Mouse (Mus musculus) hindbrain, embryonic 13.5 days (tissue): ENCODE results near the gene Gm11758. TPM values are rescaled to one million over a fixed set of nuclear protein-coding genes. Genes with fewer than 3 reads are reported as not detected.
"Not testable (repeated sequence)": the region's sequence is repeated elsewhere in the genome, so short reads cannot be mapped to it uniquely, and the experiment has no call there.

Experiments
- ATAC-seq: fragments of 200-750 bp; cut with Nextera tagmentation; 2 replicates; pipeline ENCODE4 v1.8.0; 2017; ENCODE audit warnings: moderate TSS enrichment; ENCODE audit not compliant: low FRiP score
- H3K27ac ChIP-seq: fragments of 300-500 bp; sonication (generic); 2 replicates; pipeline ENCODE4 v1.5.1; 2015; ENCODE audit warnings: inconsistent platforms, mild to moderate bottlenecking, moderate library complexity
- H3K27me3 ChIP-seq: fragments of 300-500 bp; sonication (generic); 2 replicates; pipeline ENCODE4 v1.6.1; 2015; ENCODE audit warnings: mild to moderate bottlenecking, inconsistent platforms
- H3K36me3 ChIP-seq: fragments of 300-500 bp; sonication (generic); 2 replicates; pipeline ENCODE4 v1.6.1; 2015; ENCODE audit warnings: mild to moderate bottlenecking, inconsistent platforms
- H3K4me1 ChIP-seq: fragments of 300-500 bp; sonication (generic); replicated peaks from 2 replicates; pipeline ENCODE4 v1.6.1; 2015; ENCODE audit warnings: inconsistent platforms
- H3K4me2 ChIP-seq: fragments of 300-500 bp; sonication (generic); 2 replicates; pipeline ENCODE4 v1.6.1; 2015; ENCODE audit warnings: inconsistent platforms, mild to moderate bottlenecking, moderate library complexity
- H3K4me3 ChIP-seq: fragments of 300-500 bp; sonication (generic); 2 replicates; pipeline ENCODE4 v1.5.1; 2015; ENCODE audit warnings: mild to moderate bottlenecking, inconsistent platforms
- H3K9ac ChIP-seq: fragments of 300-500 bp; sonication (generic); 2 replicates; pipeline ENCODE4 v1.6.1; 2015; ENCODE audit warnings: mild to moderate bottlenecking, inconsistent platforms
- H3K9me3 ChIP-seq: fragments of 300-500 bp; sonication (generic); 2 replicates; pipeline ENCODE4 v1.6.1; 2016; ENCODE audit warnings: inconsistent platforms
- WGBS: fragments of 180-500 bp; shearing (Covaris S2); methylation state at CpG from one replicate; pipeline ENCODE4 v1.1.7; 2015; 5-methylcytosine and 5-hydroxymethylcytosine counted together
- polyA plus RNA-seq: library from polyadenylated mRNA; unstranded; fragments of >200 nt; fragmentation: Nextera tagmentation; extraction: Ambion mirVana; gene quantifications from 2 replicates; pipeline ENCODE4 v1.2.1, GENCODE M21; 2015

Gene Gm11758
- polyA plus RNA-seq, result not detected in 2 replicates

DNA sequence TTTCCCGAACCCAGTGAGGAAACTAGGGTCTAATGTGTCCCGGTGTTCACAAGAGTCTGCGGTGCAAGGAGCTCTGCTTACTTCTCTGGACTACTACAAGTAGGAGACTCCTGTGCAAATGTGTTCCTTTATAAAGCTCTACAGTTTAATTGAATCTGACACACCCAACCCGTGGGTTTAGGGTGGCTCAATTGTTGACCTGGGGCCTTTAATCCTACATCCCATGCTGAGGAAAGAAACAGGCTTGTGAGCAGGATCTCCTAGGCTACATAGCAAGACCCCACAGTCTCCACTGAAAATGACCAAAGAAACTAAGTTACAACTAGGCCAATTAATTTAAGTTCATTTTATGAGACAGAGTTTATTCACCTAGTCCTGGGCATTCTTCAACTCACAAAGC lies at the start of gene Gm11758:
Gene Gm11758 (minus strand): TSS at position 101 of the 400 bp plus-strand sequence.
- not testable (repeated sequence) for ATAC-seq, H3K36me3 ChIP-seq
- WGBS, result no CpG with 5 or more reads among the region's 4 CpGs

GRCm38 (mm10) chr4:73920660-73921059 lies 44.6 kb upstream of the Gm11758 start, which contains the start of gene Gm11756:
TSS of gene Gm11756 (minus strand) at chr4:73920760.
- not testable (repeated sequence) for H3K27me3 ChIP-seq, H3K9ac ChIP-seq, H3K36me3 ChIP-seq, H3K4me2 ChIP-seq, H3K4me1 ChIP-seq, H3K27ac ChIP-seq, H3K9me3 ChIP-seq, H3K4me3 ChIP-seq, ATAC-seq
- WGBS, result 94% methylated on average over 6 of the region's 6 CpGs

More for the DNA sequence above, at the start of gene Gm11758:
- not testable (repeated sequence) for H3K4me1 ChIP-seq, H3K9ac ChIP-seq, H3K27me3 ChIP-seq, H3K9me3 ChIP-seq, H3K27ac ChIP-seq, H3K4me3 ChIP-seq, H3K4me2 ChIP-seq

DNA sequence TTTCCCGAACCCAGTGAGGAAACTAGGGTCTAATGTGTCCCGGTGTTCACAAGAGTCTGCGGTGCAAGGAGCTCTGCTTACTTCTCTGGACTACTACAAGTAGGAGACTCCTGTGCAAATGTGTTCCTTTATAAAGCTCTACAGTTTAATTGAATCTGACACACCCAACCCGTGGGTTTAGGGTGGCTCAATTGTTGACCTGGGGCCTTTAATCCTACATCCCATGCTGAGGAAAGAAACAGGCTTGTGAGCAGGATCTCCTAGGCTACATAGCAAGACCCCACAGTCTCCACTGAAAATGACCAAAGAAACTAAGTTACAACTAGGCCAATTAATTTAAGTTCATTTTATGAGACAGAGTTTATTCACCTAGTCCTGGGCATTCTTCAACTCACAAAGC lies 29.8 kb upstream of the Gm11758 start, which contains the start of gene Gm13871:
Gene Gm13871 (minus strand): TSS at position 101 of the 400 bp plus-strand sequence.
- H3K4me3 ChIP-seq, H3K4me1 ChIP-seq, H3K9me3 ChIP-seq, H3K27me3 ChIP-seq, H3K36me3 ChIP-seq, H3K9ac ChIP-seq, H3K27ac ChIP-seq, H3K4me2 ChIP-seq, ATAC-seq: not testable (repeated sequence)
- WGBS, result no CpG with 5 or more reads among the region's 4 CpGs

DNA sequence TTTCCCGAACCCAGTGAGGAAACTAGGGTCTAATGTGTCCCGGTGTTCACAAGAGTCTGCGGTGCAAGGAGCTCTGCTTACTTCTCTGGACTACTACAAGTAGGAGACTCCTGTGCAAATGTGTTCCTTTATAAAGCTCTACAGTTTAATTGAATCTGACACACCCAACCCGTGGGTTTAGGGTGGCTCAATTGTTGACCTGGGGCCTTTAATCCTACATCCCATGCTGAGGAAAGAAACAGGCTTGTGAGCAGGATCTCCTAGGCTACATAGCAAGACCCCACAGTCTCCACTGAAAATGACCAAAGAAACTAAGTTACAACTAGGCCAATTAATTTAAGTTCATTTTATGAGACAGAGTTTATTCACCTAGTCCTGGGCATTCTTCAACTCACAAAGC lies 14.9 kb upstream of the Gm11758 start, which contains the start of gene Gm11757:
Gene Gm11757 (minus strand): TSS at position 101 of the 400 bp plus-strand sequence.
- not testable (repeated sequence) for H3K4me3 ChIP-seq, H3K9me3 ChIP-seq, H3K4me1 ChIP-seq, H3K4me2 ChIP-seq, H3K27me3 ChIP-seq, H3K27ac ChIP-seq, H3K9ac ChIP-seq, H3K36me3 ChIP-seq, ATAC-seq
- WGBS, result no CpG with 5 or more reads among the region's 4 CpGs

GRCm38 (mm10) chr4:73826587-73826986 lies 49.5 kb downstream of the Gm11758 start:
- Histone ChIP-seq H3K4me1 (no peaks in the 10 kb centered on the region), H3K27ac (no peak overlapping the region), H3K4me2 (no peak overlapping the region), H3K27me3 (no peaks in the 10 kb centered on the region), H3K36me3 (no peaks in the 10 kb centered on the region), H3K9me3 (no peaks in the 10 kb centered on the region), H3K4me3 (no peak overlapping the region), H3K9ac (no peak overlapping the region)
- WGBS, result 92% methylated on average over 3 of the region's 3 CpGs
- ATAC-seq, result no peak

Other genes with a start within 250 kb of the Gm11758 start
- gene Gm11236, start 238.1 kb downstream of the Gm11758 start, polyA plus RNA-seq, result not detected in 2 replicates
- not detected in 2 replicates for gene Gm11239, start 207.9 kb downstream of the Gm11758 start, polyA plus RNA-seq
- not detected in 2 replicates for gene Gm428, start 192.8 kb downstream of the Gm11758 start, polyA plus RNA-seq
- gene Rasef, start 85.3 kb downstream of the Gm11758 start, polyA plus RNA-seq, result 0.22 and 0.31 TPM in 2 replicates
- not detected in 2 replicates for gene Gm11757, start 14.8 kb upstream of the Gm11758 start, polyA plus RNA-seq
- gene Gm13871, start 29.7 kb upstream of the Gm11758 start, polyA plus RNA-seq, result not detected in 2 replicates
- not detected in 2 replicates for gene Gm11756, start 44.5 kb upstream of the Gm11758 start, polyA plus RNA-seq
- 0.23 TPM in 1 of 2 replicates, not detected in the other for gene 2310002L09Rik, start 74.6 kb upstream of the Gm11758 start, polyA plus RNA-seq
- 28.1 and 28.6 TPM in 2 replicates for gene Frmd3, start 137.2 kb upstream of the Gm11758 start, polyA plus RNA-seq